Mouse (Mus musculus) limb, embryonic 12.5 days (tissue): ENCODE results near the gene Hoxa7. TPM values are rescaled to one million over a fixed set of nuclear protein-coding genes. Genes with fewer than 3 reads are reported as not detected.

Source experiments
- ATAC-seq: fragments of 200-750 bp; cut with Nextera tagmentation; 2 replicates; pipeline ENCODE4 v1.8.0; 2017; ENCODE audit warnings: low read depth, moderate TSS enrichment; ENCODE audit not compliant: insufficient number of reproducible peaks, insufficient read depth, low FRiP score, low TSS enrichment
- H3K27ac ChIP-seq: fragments of 300-500 bp; sonication (generic); 2 replicates; pipeline ENCODE4 v1.5.1; 2016; ENCODE audit warnings: mild to moderate bottlenecking, moderate library complexity
- H3K27me3 ChIP-seq: fragments of 300-500 bp; sonication (generic); 2 replicates; pipeline ENCODE4 v1.6.1; 2016; ENCODE audit warnings: mild to moderate bottlenecking, moderate library complexity
- H3K36me3 ChIP-seq: fragments of 300-500 bp; sonication (generic); 2 replicates; pipeline ENCODE4 v1.6.1; 2016; ENCODE audit warnings: mild to moderate bottlenecking, moderate library complexity
- H3K4me1 ChIP-seq: fragments of 300-500 bp; sonication (generic); replicated peaks from 2 replicates; pipeline ENCODE4 v1.6.1; 2016
- H3K4me2 ChIP-seq: fragments of 300-500 bp; sonication (generic); 2 replicates; pipeline ENCODE4 v1.6.1; 2016; ENCODE audit warnings: mild to moderate bottlenecking, moderate library complexity
- H3K4me3 ChIP-seq: fragments of 300-500 bp; sonication (generic); replicated peaks from 2 replicates; pipeline ENCODE4 v1.5.1; 2016; ENCODE audit warnings: mild to moderate bottlenecking
- H3K9ac ChIP-seq: fragments of 300-500 bp; sonication (generic); replicated peaks from 2 replicates; pipeline ENCODE4 v1.6.1; 2016; ENCODE audit warnings: mild to moderate bottlenecking, moderate library complexity
- H3K9me3 ChIP-seq: fragments of 300-500 bp; sonication (generic); 2 replicates; pipeline ENCODE4 v1.6.1; 2016; ENCODE audit warnings: mild to moderate bottlenecking, moderate library complexity
- WGBS: fragments of 180-500 bp; shearing (Covaris S2); methylation state at CpG from one replicate; pipeline ENCODE4 v1.1.7; 2016; 5-methylcytosine and 5-hydroxymethylcytosine counted together
- polyA plus RNA-seq: library from polyadenylated mRNA; unstranded; fragments of >200 nt; fragmentation: Nextera tagmentation; extraction: Ambion mirVana; gene quantifications from 2 replicates; pipeline ENCODE4 v1.2.1, GENCODE M21; 2016

Gene Hoxa7
- polyA plus RNA-seq, 1 experiment from 2014 or later = 11.7 TPM

DNA sequence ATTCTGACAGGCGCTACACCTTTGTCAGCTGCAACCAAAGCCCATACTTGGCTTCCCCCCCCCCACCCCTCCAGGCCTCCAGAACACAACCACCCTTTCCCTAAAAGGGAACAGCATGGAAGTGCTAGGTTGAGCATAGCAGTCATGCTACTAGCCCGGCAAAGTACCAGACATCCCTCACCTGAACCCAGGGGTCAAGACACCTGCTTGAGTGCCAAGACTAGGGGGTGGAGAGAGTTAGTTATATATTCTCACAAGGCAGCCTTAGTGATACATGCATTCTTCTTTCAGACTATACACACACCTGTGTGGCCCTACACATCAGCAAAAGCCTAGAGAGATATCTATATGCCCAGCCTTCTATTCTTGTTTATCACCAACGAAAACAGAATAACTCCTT lies 35.8 kb downstream of the Hoxa7 start:
- peaks cover 87% of the 10 kb centered on the region for H3K27me3 ChIP-seq
- peaks cover 78% of the 10 kb centered on the region for H3K4me1 ChIP-seq
- no peak for ATAC-seq
- no peak overlapping the region for H3K9ac ChIP-seq
- no peak overlapping the region for H3K4me3 ChIP-seq
- H3K36me3 ChIP-seq = peaks cover 15% of the 10 kb centered on the region
- H3K9me3 ChIP-seq = no peaks in the 10 kb centered on the region
- no peak overlapping the region for H3K27ac ChIP-seq
- 26% methylated on average over 3 of the region's 3 CpGs for WGBS
- no peak overlapping the region for H3K4me2 ChIP-seq

- H3K36me3 ChIP-seq = peaks cover 15% of the 10 kb centered on the region
- no peak for ATAC-seq
- H3K9me3 ChIP-seq = no peaks in the 10 kb centered on the region
- WGBS = 3% methylated on average over 19 of the region's 19 CpGs
- peaks cover 87% of the 10 kb centered on the region for H3K27me3 ChIP-seq
- H3K9ac ChIP-seq = no peak overlapping the region
- 0 out of 2 replicates have a peak overlapping the region, but pooled peaks have one; percentile 4 for H3K4me3 ChIP-seq
- H3K4me1 ChIP-seq = peaks cover 78% of the 10 kb centered on the region
- H3K4me2 ChIP-seq = peak overlapping the region; percentile 26
- H3K27ac ChIP-seq = no peak overlapping the region
Observed at GRCm38 (mm10) chr6:52185222-52185621, 36.4 kb downstream of the Hoxa7 start.

DNA sequence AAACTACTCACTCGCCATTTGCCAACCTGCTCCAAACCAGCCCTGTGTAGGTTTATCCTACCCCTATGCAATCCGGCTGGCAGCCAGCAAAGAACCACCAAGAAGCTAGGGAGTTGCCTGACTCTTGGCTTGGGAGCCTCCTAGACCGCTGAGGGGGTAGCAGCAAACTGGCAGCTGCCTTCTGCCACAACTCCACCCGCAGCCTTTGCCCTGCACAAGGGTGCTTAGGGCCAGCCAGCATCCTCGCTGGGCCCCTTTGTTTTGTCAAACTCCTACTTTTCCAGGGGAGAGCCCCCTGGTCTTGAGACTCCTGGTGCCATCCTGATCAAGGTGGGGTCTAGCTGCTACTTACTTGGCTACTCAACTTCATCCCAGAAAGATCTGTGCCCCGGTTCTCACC lies 37.0 kb downstream of the Hoxa7 start:
- no peaks in the 10 kb centered on the region for H3K9me3 ChIP-seq
- peaks cover 78% of the 10 kb centered on the region for H3K4me1 ChIP-seq
- ATAC-seq = no peak
- no peak overlapping the region; the same call in 1 of the 2 replicates for H3K9ac ChIP-seq
- H3K27ac ChIP-seq = no peak overlapping the region
- H3K4me2 ChIP-seq = peak overlapping the region; percentile 26; the same call in 1 of the 2 replicates
- H3K27me3 ChIP-seq = peaks cover 87% of the 10 kb centered on the region
- WGBS = 22% methylated on average over 6 of the region's 6 CpGs
- H3K4me3 ChIP-seq = no peak overlapping the region
- H3K36me3 ChIP-seq = peaks cover 12% of the 10 kb centered on the region

- H3K36me3 ChIP-seq = peaks cover 9% of the 10 kb centered on the region; the same call in 1 of the 2 replicates
- H3K27ac ChIP-seq = peak overlapping the region; percentile 57
- no peaks in the 10 kb centered on the region for H3K9me3 ChIP-seq
- H3K9ac ChIP-seq = no peak overlapping the region
- no peak overlapping the region for H3K4me3 ChIP-seq
- 30% methylated on average over 10 of the region's 10 CpGs for WGBS
- no peak for ATAC-seq
- H3K4me1 ChIP-seq = peaks cover 78% of the 10 kb centered on the region
- peaks cover 88% of the 10 kb centered on the region for H3K27me3 ChIP-seq
- 0 out of 2 replicates have a peak overlapping the region, but pooled peaks have one; percentile 0 for H3K4me2 ChIP-seq
Observed at GRCm38 (mm10) chr6:52183311-52184080, 38.2 kb downstream of the Hoxa7 start.

DNA sequence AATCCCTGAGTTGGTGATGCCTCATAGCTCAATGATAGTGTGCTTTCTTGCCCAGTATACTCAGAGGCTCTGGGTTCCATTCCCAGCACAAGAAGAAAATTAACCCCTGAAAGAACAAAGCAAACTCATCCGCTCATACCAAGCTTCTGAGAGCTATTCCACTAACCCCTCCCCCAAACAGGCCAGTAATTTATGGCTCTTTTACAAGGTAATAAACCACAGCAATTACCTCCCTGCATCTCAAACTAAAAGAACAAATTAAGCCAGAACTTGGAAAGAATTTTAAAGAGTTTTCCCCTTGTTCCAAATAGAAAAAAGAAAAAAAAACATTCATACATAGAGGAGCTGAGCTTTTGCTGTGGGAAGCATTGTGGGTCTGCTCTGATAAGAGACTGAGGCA lies 38.9 kb downstream of the Hoxa7 start:
- Histone ChIP-seq H3K9ac (no peak overlapping the region), H3K4me1 (peaks cover 80% of the 10 kb centered on the region), H3K4me3 (no peak overlapping the region), H3K9me3 (no peaks in the 10 kb centered on the region), H3K36me3 (peaks cover 9% of the 10 kb centered on the region; the same call in 1 of the 2 replicates), H3K27ac (peak overlapping the region; percentile 57), H3K27me3 (peaks cover 83% of the 10 kb centered on the region), H3K4me2 (no peak overlapping the region)
- ATAC-seq = no peak
- 16% methylated on average over 1 of the region's 1 CpGs for WGBS

- peaks cover 83% of the 10 kb centered on the region for H3K27me3 ChIP-seq
- H3K4me1 ChIP-seq = peaks cover 87% of the 10 kb centered on the region
- 48% methylated on average over 2 of the region's 2 CpGs for WGBS
Observed at GRCm38 (mm10) chr6:52182030-52182429, 39.6 kb downstream of the Hoxa7 start.

DNA sequence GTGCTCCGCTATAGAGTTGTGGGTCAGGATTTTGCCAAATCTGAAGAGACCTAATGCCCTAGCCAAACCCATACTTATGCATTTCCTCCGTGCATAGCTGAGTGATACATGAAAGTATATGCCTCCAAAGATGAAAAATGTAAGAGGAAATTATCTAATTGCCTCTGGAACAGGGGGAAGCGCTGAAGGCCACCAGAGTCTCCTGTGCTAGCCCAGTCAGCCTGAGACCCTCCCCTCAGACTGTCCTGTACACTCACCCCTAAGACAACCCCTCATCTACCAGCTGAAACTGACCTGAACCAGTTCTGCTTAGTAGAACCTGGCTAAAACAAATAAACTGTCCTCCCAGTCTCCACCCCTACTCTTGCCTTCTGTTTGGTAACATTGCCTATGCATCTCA lies 40.9 kb downstream of the Hoxa7 start:
- H3K9ac ChIP-seq = no peak overlapping the region
- no peak overlapping the region for H3K4me2 ChIP-seq
- H3K4me3 ChIP-seq = no peak overlapping the region
- 48% methylated on average over 3 of the region's 3 CpGs for whole genome bisulfite sequencing
- peaks cover 82% of the 10 kb centered on the region for H3K27me3 ChIP-seq
- H3K4me1 ChIP-seq = peaks cover 93% of the 10 kb centered on the region
- H3K9me3 ChIP-seq = no peaks in the 10 kb centered on the region
- no peak for ATAC-seq
- H3K27ac ChIP-seq = no peak overlapping the region
- H3K36me3 ChIP-seq = peaks cover 9% of the 10 kb centered on the region; the same call in 1 of the 2 replicates

More at GRCm38 (mm10) chr6:52182030-52182429, 39.6 kb downstream of the Hoxa7 start:
- H3K4me2 ChIP-seq = no peak overlapping the region
- peaks cover 9% of the 10 kb centered on the region; the same call in 1 of the 2 replicates for H3K36me3 ChIP-seq
- no peak overlapping the region for H3K4me3 ChIP-seq
- H3K9me3 ChIP-seq = no peaks in the 10 kb centered on the region
- H3K9ac ChIP-seq = no peak overlapping the region
- H3K27ac ChIP-seq = no peak overlapping the region
- no peak for ATAC-seq

GRCm38 (mm10) chr6:52180213-52180710 lies 41.4 kb downstream of the Hoxa7 start:
- Histone ChIP-seq H3K27ac (no peak overlapping the region), H3K27me3 (peaks cover 82% of the 10 kb centered on the region), H3K9ac (no peak overlapping the region), H3K9me3 (no peaks in the 10 kb centered on the region), H3K36me3 (peaks cover 9% of the 10 kb centered on the region; the same call in 1 of the 2 replicates), H3K4me2 (peak overlapping the region; percentile 35), H3K4me1 (peaks cover 93% of the 10 kb centered on the region), H3K4me3 (no peak overlapping the region)
- ATAC-seq = no peak
- WGBS = 17% methylated on average over 11 of the region's 11 CpGs

DNA sequence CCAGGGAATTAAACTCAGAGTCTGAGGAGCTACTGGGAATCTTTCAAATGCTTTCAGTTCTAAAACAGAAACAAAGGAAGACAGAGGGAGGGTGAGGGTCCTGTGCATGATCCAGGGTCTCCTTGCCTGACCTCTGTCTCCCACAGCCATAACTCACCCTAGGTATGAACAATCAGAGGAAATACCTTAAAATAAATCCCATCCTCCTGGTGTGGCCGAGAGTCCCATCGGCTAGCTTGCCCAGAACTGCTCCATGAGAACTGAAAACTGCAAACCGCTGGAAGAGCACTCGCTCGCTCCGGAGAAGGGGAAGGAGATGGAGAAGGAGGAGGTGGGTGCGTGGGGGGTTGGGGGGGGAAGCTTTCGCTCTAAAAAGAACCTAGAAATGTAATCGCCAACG lies 42.0 kb downstream of the Hoxa7 start:
- Histone ChIP-seq H3K36me3 (peaks cover 9% of the 10 kb centered on the region; the same call in 1 of the 2 replicates), H3K9me3 (no peaks in the 10 kb centered on the region), H3K4me1 (peaks cover 93% of the 10 kb centered on the region), H3K4me3 (peak overlapping the region; percentile 10; the same call in 1 of the 2 replicates), H3K4me2 (peak overlapping the region; percentile 35), H3K9ac (peak overlapping the region; percentile 34; the same call in 1 of the 2 replicates), H3K27ac (no peak overlapping the region), H3K27me3 (peaks cover 83% of the 10 kb centered on the region)
- 18% methylated on average over 10 of the region's 10 CpGs for WGBS
- ATAC-seq = no peak

DNA sequence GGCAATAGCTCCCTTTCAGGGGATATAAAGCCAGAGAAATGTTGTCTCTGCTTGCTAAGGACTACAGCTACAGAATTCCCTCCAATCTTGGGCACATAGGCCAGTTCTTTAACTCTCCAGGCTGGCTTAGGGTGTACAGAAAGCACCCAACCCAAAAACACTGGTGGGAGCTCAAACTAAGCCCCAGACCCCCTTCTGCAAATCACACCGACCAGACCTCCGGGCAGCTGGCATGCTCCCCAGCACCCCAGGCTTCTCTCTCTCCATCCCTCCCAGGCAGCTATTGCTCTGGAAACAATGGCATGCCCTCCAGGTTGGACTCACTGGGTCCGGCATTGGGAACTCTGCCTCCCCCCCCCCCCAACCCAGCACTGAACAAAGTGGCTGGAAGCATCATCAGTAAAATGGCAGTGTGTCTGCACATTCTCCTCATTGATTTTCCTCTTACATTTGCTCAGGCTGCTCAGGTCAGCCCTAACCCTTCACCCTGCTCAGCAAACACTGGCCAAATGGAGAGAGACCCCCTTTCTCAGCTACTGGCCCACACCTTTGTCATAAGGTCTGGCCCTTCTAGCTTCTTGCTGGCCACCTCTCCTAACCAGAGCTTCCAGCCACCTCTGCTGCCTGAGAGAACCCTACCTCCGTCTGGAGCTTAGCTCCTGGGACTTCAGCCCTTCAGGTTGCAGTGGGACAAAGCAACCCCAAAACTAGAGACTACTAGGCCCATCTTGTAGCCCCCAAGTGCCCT lies 42.6 kb downstream of the Hoxa7 start:
- H3K9ac ChIP-seq = peak overlapping the region; percentile 34; the same call in 1 of the 2 replicates
- H3K27me3 ChIP-seq = peaks cover 78% of the 10 kb centered on the region
- peak overlapping the region; percentile 10; the same call in 1 of the 2 replicates for H3K4me3 ChIP-seq
- peak overlapping the region; percentile 35 for H3K4me2 ChIP-seq
- H3K9me3 ChIP-seq = no peaks in the 10 kb centered on the region
- peaks cover 87% of the 10 kb centered on the region for H3K4me1 ChIP-seq
- H3K27ac ChIP-seq = 0 out of 2 replicates have a peak overlapping the region, but pooled peaks have one; percentile 18
- peaks cover 9% of the 10 kb centered on the region; the same call in 1 of the 2 replicates for H3K36me3 ChIP-seq
- 14% methylated on average over 4 of the region's 4 CpGs for WGBS
- ATAC-seq = no peak

- no peaks in the 10 kb centered on the region for H3K9me3 ChIP-seq
- peak overlapping the region; percentile 37; the same call in 1 of the 2 replicates for H3K9ac ChIP-seq
- H3K27ac ChIP-seq = 0 out of 2 replicates have a peak overlapping the region, but pooled peaks have one; percentile 5
- ATAC-seq = no peak
- H3K4me1 ChIP-seq = peaks cover 85% of the 10 kb centered on the region
- 0 out of 2 replicates have a peak, but pooled peaks cover 9% of the 10 kb centered on the region for H3K36me3 ChIP-seq
- H3K27me3 ChIP-seq = peaks cover 67% of the 10 kb centered on the region
- 7% methylated on average over 9 of the region's 9 CpGs for WGBS
- peak overlapping the region; percentile 51; the same call in 1 of the 2 replicates for H3K4me3 ChIP-seq
- peak overlapping the region; percentile 89 for H3K4me2 ChIP-seq
Observed at GRCm38 (mm10) chr6:52177806-52178205, 43.8 kb downstream of the Hoxa7 start.
